Mouse (Mus musculus): ENCODE measurements around the gene Rps6kb2. TPM values are rescaled to one million over a fixed set of nuclear protein-coding genes. Genes with fewer than 3 reads are reported as not detected.

Rps6kb2 gene
- polyA plus RNA-seq, 1 experiment from 2014 or later = 43.2 TPM

- Histone ChIP-seq H3K4me3 (ENCODE audit: low read depth, low read length) (no peak overlapping the region), H3K9me3 (ENCODE audit: low read depth, low read length) (no peaks in the 10 kb centered on the region), H3K27ac (ENCODE audit: low read depth) (no peak overlapping the region), H3K4me2 (peak overlapping the region; percentile 98; the same call in 1 of the 2 replicates), H3K36me3 (ENCODE audit: insufficient read depth) (peaks cover 56% of the 10 kb centered on the region), H3K9ac (no peak overlapping the region), H3K4me1 (ENCODE audit: insufficient read depth) (peaks cover 11% of the 10 kb centered on the region), H3K27me3 (ENCODE audit: insufficient read depth, low read length) (no peaks in the 10 kb centered on the region)
- 79% methylated on average over 8 of the region's 8 CpGs for WGBS
- ATAC-seq (ENCODE audit: insufficient read depth) (no peak), DNase-seq (no peak)
- no peak for TF ChIP-seq CTCF (IDR thresholded peaks at IDR 0.05; ENCODE audit: low read depth)
Observed at GRCm38 (mm10) chr19:4194021-4194724, 31.0 kb upstream of the Rps6kb2 start.

GRCm38 (mm10) chr19:4193129-4193528 is 30.0 kb upstream of the Rps6kb2 start:
- Histone ChIP-seq H3K4me2 (peak overlapping the region; percentile 98), H3K36me3 (ENCODE audit: insufficient read depth) (peaks cover 47% of the 10 kb centered on the region), H3K27me3 (ENCODE audit: insufficient read depth, low read length) (no peaks in the 10 kb centered on the region), H3K9me3 (ENCODE audit: low read depth, low read length) (no peaks in the 10 kb centered on the region), H3K4me3 (ENCODE audit: low read depth, low read length) (peak overlapping the region; percentile 96), H3K4me1 (ENCODE audit: insufficient read depth) (peaks cover 11% of the 10 kb centered on the region), H3K27ac (ENCODE audit: low read depth) (peak overlapping the region; percentile 90; the same call in 1 of the 2 replicates), H3K9ac (peak overlapping the region; percentile 95)
- ATAC-seq (ENCODE audit: insufficient read depth) (no peak), DNase-seq (peak; percentile 8)
- 42% methylated on average over 6 of the region's 6 CpGs for WGBS
- TF ChIP-seq CTCF (IDR thresholded peaks at IDR 0.05; ENCODE audit: low read depth) = no peak

- DNase-seq (peak; percentile 45), ATAC-seq (ENCODE audit: insufficient read depth) (peak; percentile 62)
- Histone ChIP-seq H3K27me3 (ENCODE audit: insufficient read depth, low read length) (no peaks in the 10 kb centered on the region), H3K4me3 (ENCODE audit: low read depth, low read length) (peak overlapping the region; percentile 96), H3K9ac (peak overlapping the region; percentile 95), H3K4me1 (ENCODE audit: insufficient read depth) (peaks cover 11% of the 10 kb centered on the region), H3K36me3 (ENCODE audit: insufficient read depth) (peaks cover 45% of the 10 kb centered on the region), H3K27ac (ENCODE audit: low read depth) (peak overlapping the region; percentile 90), H3K9me3 (ENCODE audit: low read depth, low read length) (no peaks in the 10 kb centered on the region), H3K4me2 (peak overlapping the region; percentile 98)
- 1% methylated on average over 51 of the region's 52 CpGs for WGBS
- no peak for TF ChIP-seq CTCF (IDR thresholded peaks at IDR 0.05; ENCODE audit: low read depth)
Observed at GRCm38 (mm10) chr19:4192251-4192985, 29.3 kb upstream of the Rps6kb2 start.

- 4% methylated on average over 44 of the region's 47 CpGs for WGBS
- Histone ChIP-seq H3K9ac (peak within 1 kb of the TSS; percentile 95), H3K27me3 (ENCODE audit: insufficient read depth, low read length) (no peaks in the 10 kb centered on the region), H3K27ac (ENCODE audit: low read depth) (peak within 1 kb of the TSS; percentile 90), H3K9me3 (ENCODE audit: low read depth, low read length) (no peaks in the 10 kb centered on the region), H3K4me1 (ENCODE audit: insufficient read depth) (peaks cover 11% of the 10 kb centered on the region), H3K4me3 (ENCODE audit: low read depth, low read length) (peak within 1 kb of the TSS; percentile 96), H3K36me3 (ENCODE audit: insufficient read depth) (peaks cover 37% of the 10 kb centered on the region), H3K4me2 (peak within 1 kb of the TSS; percentile 98)
- DNase-seq (peak; percentile 97), ATAC-seq (ENCODE audit: insufficient read depth) (peak; percentile 93)
- peak; percentile 74 for TF ChIP-seq CTCF (IDR thresholded peaks at IDR 0.05; ENCODE audit: low read depth)
Observed at GRCm38 (mm10) chr19:4191528-4192250, 28.5 kb upstream of the Rps6kb2 start, which contains the start of gene Ppp1ca. Ppp1ca (plus strand) TSS chr19:4192065.

GRCm38 (mm10) chr19:4190831-4191334 is 27.7 kb upstream of the Rps6kb2 start, which contains the start of gene Tbc1d10c:
Tbc1d10c (minus strand) TSS chr19:4191284.
- DNase-seq (no peak), ATAC-seq (ENCODE audit: insufficient read depth) (no peak)
- Histone ChIP-seq H3K9ac (peak within 1 kb of the TSS; percentile 95), H3K4me2 (peak within 1 kb of the TSS; percentile 98), H3K36me3 (ENCODE audit: insufficient read depth) (peaks cover 29% of the 10 kb centered on the region), H3K27ac (ENCODE audit: low read depth) (peak within 1 kb of the TSS; percentile 90), H3K4me1 (ENCODE audit: insufficient read depth) (peaks cover 11% of the 10 kb centered on the region), H3K27me3 (ENCODE audit: insufficient read depth, low read length) (no peaks in the 10 kb centered on the region), H3K4me3 (ENCODE audit: low read depth, low read length) (peak within 1 kb of the TSS; percentile 96), H3K9me3 (ENCODE audit: low read depth, low read length) (no peaks in the 10 kb centered on the region)
- no peak for TF ChIP-seq CTCF (IDR thresholded peaks at IDR 0.05; ENCODE audit: low read depth)
- 51% methylated on average over 4 of the region's 4 CpGs for WGBS

GRCm38 (mm10) chr19:4189051-4189620 is 26.0 kb upstream of the Rps6kb2 start:
- no peaks in the 10 kb centered on the region for H3K27me3 ChIP-seq (ENCODE audit: insufficient read depth, low read length)
- H3K36me3 ChIP-seq (ENCODE audit: insufficient read depth) = peaks cover 12% of the 10 kb centered on the region
- WGBS = 83% methylated on average over 12 of the region's 12 CpGs
- H3K27ac ChIP-seq (ENCODE audit: low read depth) = no peak overlapping the region
- H3K4me2 ChIP-seq = no peak overlapping the region
- H3K9ac ChIP-seq = no peak overlapping the region
- no peak for TF ChIP-seq CTCF (IDR thresholded peaks at IDR 0.05; ENCODE audit: low read depth)
- no peak for DNase-seq
- H3K4me1 ChIP-seq (ENCODE audit: insufficient read depth) = peaks cover 11% of the 10 kb centered on the region
- H3K4me3 ChIP-seq (ENCODE audit: low read depth, low read length) = no peak overlapping the region
- no peak for ATAC-seq (ENCODE audit: insufficient read depth)
- H3K9me3 ChIP-seq (ENCODE audit: low read depth, low read length) = no peaks in the 10 kb centered on the region

Data from lung, embryonic 14.5 days (tissue).